ENCODE assay signal across 26 mouse cellular contexts in the genomic region with DNA sequence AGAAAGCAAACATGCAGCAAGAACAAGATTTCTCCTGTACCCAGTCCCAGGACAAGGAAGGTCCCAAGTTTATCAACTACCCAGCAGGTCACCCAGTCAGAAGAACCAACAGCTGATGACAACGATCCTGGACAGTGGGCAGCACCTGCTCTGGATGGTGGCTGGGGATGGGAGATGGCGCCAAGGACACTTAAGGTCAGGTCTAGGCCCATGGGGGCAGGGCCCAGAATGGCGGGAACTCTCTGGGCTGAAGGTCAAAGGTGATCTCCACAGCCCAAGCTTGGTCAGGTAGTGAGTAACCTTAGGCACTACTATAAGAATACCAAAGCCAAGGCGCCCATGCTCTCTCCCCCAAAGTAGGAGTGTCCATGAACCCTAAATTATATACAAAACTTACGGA.
"Had no signal": no experiment of that assay in that cellular context is flagged by ENCODE, and none has a peak within 500 bp of the region (broad histone marks: within the 10 kb centered on the region; RNA-seq: fewer than 3 reads in every experiment).

No protein-coding gene starts in this region.

- H3K27ac ChIP-seq: kidney, embryonic 15.5 days; limb, embryonic 10.5 days; limb, embryonic 13.5 days; liver, embryonic 12.5 days; liver, embryonic 15.5 days; lung, embryonic 15.5 days; midbrain, embryonic 10.5 days; midbrain, embryonic 13.5 days; neural tube, embryonic 13.5 days; stomach, postnatal 0 days had no signal

- DNase-seq: kidney, adult 8-10 months; kidney, postnatal 14 days; kidney, postnatal 4 days; layer of hippocampus, postnatal 36 days; liver; lung, adult 18-20 months; lung, postnatal 10 days; lung, postnatal 36 days; right cerebral cortex, adult 18-20 months; right cerebral cortex, postnatal 14 days; right cerebral cortex, postnatal 4 days; thymus, adult 2 months; thymus, postnatal 14 days; thymus, postnatal 4 days had no signal

- H3K4me3 ChIP-seq: kidney, embryonic 15.5 days; limb, embryonic 10.5 days; limb, embryonic 13.5 days; liver, embryonic 12.5 days; liver, embryonic 15.5 days; lung, embryonic 15.5 days; megakaryocyte, embryonic 14.5 days; midbrain, embryonic 10.5 days; midbrain, embryonic 13.5 days; myocyte; neural tube, embryonic 13.5 days had no signal
